Mouse (Mus musculus): ENCODE results near the gene Olfr20. TPM values are rescaled to one million over a fixed set of nuclear protein-coding genes. Genes with fewer than 3 reads are reported as not detected.

The Olfr20 gene
- 0.08 TPM in 1 of 2 replicates, not detected in the other for polyA plus RNA-seq (2015; fragmentation: Nextera tagmentation; extraction: Ambion mirVana)

GRCm38 (mm10) chr11:73350483-73350882 lies at the start of gene Olfr20:
Olfr20 (plus strand) TSS chr11:73350783.

DNA sequence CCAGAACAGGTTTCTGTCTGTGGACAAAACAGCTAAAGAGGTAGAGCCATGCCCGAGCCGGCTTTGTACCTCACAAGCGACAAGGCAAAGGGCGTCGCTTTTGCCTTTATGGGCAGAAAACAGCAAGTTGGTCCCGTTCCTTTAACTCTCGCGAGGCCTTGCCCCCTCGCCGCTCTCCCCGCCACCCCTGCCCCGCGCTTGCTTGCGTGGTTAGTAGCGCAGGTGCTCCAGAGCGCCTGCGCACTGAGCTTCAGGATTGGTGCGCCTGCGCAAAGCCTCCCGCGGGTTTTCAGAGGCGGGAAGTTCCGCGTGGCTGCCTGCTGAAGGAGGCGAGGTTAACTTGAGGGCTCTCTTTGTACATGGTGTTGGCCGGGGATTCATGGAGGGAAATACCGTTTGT lies 21.1 kb upstream of the Olfr20 start, which contains the start of the genes Aspa, Gm49340 and Spata22:
TSS of gene Aspa (minus strand) at position 155 of the 400 bp plus-strand sequence.
TSS of gene Gm49340 (plus strand) at position 300 of the 400 bp plus-strand sequence.
TSS of gene Spata22 (plus strand) at position 300 of the 400 bp plus-strand sequence.

DNA sequence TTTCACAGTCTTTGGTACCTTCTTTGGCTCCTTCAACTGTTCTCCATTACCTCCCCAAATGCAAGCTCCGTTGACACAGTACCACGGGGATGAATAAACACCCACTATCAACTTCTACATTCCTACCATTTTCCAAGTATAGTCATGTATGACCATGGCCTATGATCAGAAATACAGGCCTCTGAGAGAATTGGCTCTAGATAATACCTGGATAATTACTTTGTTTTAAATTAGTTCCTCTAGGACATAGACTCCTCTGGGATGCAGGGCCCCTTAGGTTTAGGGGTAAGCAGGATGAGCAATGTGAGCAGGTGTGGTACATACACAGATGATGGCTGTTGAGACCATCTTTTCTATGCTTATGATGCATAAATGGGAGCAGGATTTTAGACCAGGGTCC lies 20.4 kb downstream of the Olfr20 start, which contains the start of gene Olfr376:
TSS of gene Olfr376 (plus strand) at position 301 of the 400 bp plus-strand sequence.

DNA sequence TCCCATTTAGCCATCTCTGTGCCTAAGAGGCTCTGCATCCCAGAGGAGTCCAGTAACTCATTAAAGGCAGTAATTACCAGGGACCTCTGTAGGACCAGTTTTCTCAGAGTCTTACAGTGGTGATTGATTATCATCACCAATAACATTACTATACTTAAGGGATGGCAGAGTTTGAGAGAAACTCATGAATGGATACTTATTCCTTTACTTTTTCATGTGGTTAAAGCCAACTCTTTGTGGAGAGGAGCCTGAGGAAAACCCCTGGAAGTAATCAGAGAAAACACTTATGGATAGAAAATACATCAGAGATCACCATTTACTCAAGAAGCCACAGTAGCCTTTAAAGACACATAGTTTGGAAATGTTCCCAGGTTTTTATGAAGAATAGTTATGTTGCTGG lies 48.9 kb downstream of the Olfr20 start, which contains the start of gene Olfr1:
TSS of gene Olfr1 (minus strand) at position 101 of the 400 bp plus-strand sequence.

Other genes with a start within 250 kb of the Olfr20 start
- gene Haspin, start 212.5 kb upstream of the Olfr20 start, polyA plus RNA-seq (2015; fragmentation: Nextera tagmentation; extraction: Ambion mirVana), result 1.5 and 1.6 TPM in 2 replicates
- gene P2rx5, start 190.4 kb upstream of the Olfr20 start, polyA plus RNA-seq (2015; fragmentation: Nextera tagmentation; extraction: Ambion mirVana), result 1.7 and 2.3 TPM in 2 replicates
- 180 and 197 TPM in 2 replicates for gene Emc6, start 173.7 kb upstream of the Olfr20 start, polyA plus RNA-seq (2015; fragmentation: Nextera tagmentation; extraction: Ambion mirVana)
- gene Tax1bp3, start 173.7 kb upstream of the Olfr20 start, polyA plus RNA-seq (2015; fragmentation: Nextera tagmentation; extraction: Ambion mirVana), result 91.8 and 99.0 TPM in 2 replicates
- gene Ctns, start 151.7 kb upstream of the Olfr20 start, polyA plus RNA-seq (2015; fragmentation: Nextera tagmentation; extraction: Ambion mirVana), result 13.8 and 17.1 TPM in 2 replicates
- 3.6 and 4.3 TPM in 2 replicates for gene Shpk, start 151.3 kb upstream of the Olfr20 start, polyA plus RNA-seq (2015; fragmentation: Nextera tagmentation; extraction: Ambion mirVana)
- 0.27 and 0.59 TPM in 2 replicates for gene Trpv1, start 116.5 kb upstream of the Olfr20 start, polyA plus RNA-seq (2015; fragmentation: Nextera tagmentation; extraction: Ambion mirVana)
- gene Trpv3, start 83.4 kb upstream of the Olfr20 start, polyA plus RNA-seq (2015; fragmentation: Nextera tagmentation; extraction: Ambion mirVana), result 0.35 and 0.36 TPM in 2 replicates
- gene Aspa, start 21.2 kb upstream of the Olfr20 start, polyA plus RNA-seq (2015; fragmentation: Nextera tagmentation; extraction: Ambion mirVana), result 10.9 and 13.3 TPM in 2 replicates
- 0.08 TPM in 1 of 2 replicates, not detected in the other for gene Gm49340, start 21.0 kb upstream of the Olfr20 start, polyA plus RNA-seq (2015; fragmentation: Nextera tagmentation; extraction: Ambion mirVana)
- gene Spata22, start 21.0 kb upstream of the Olfr20 start, polyA plus RNA-seq (2015; fragmentation: Nextera tagmentation; extraction: Ambion mirVana), result 0.23 and 0.28 TPM in 2 replicates
- not detected in 2 replicates for gene Olfr376, start 20.5 kb downstream of the Olfr20 start, polyA plus RNA-seq (2015; fragmentation: Nextera tagmentation; extraction: Ambion mirVana)
- gene Olfr1, start 48.8 kb downstream of the Olfr20 start, polyA plus RNA-seq (2015; fragmentation: Nextera tagmentation; extraction: Ambion mirVana), result not detected in 2 replicates
- not detected in 2 replicates for gene Olfr378, start 77.7 kb downstream of the Olfr20 start, polyA plus RNA-seq (2015; fragmentation: Nextera tagmentation; extraction: Ambion mirVana)
- gene Olfr380, start 106.7 kb downstream of the Olfr20 start, polyA plus RNA-seq (2015; fragmentation: Nextera tagmentation; extraction: Ambion mirVana), result not detected in 2 replicates
- gene Olfr381, start 140.8 kb downstream of the Olfr20 start, polyA plus RNA-seq (2015; fragmentation: Nextera tagmentation; extraction: Ambion mirVana), result not detected in 2 replicates
- not detected in 2 replicates for gene Olfr382, start 166.4 kb downstream of the Olfr20 start, polyA plus RNA-seq (2015; fragmentation: Nextera tagmentation; extraction: Ambion mirVana)
- gene Olfr385, start 242.2 kb downstream of the Olfr20 start, polyA plus RNA-seq (2015; fragmentation: Nextera tagmentation; extraction: Ambion mirVana), result not detected in 2 replicates
- gene Olfr384, start 247.8 kb downstream of the Olfr20 start, polyA plus RNA-seq (2015; fragmentation: Nextera tagmentation; extraction: Ambion mirVana), result not detected in 2 replicates

Data from neural tube, postnatal 0 days (tissue).